Mouse (Mus musculus) liver, embryonic 11.5 days (tissue): Measurements from ENCODE around the gene Serpina1b. TPM values are rescaled to one million over a fixed set of nuclear protein-coding genes. Genes with fewer than 3 reads are reported as not detected.

Experiments
- ATAC-seq: fragments of 200-750 bp; cut with Nextera tagmentation; replicated peaks from 2 replicates; pipeline ENCODE4 v1.8.0; 2017; ENCODE audit warnings: moderate number of reproducible peaks, mild to moderate bottlenecking, moderate TSS enrichment, moderate library complexity; ENCODE audit not compliant: low FRiP score
- DNase-seq: peaks from one replicate; pipeline ENCODE4 v3.0.0-alpha.2; 2017; ENCODE audit warnings: low spot score
- H3K27ac ChIP-seq: fragments of 300-500 bp; sonication (generic); 2 replicates; pipeline ENCODE4 v1.5.1; 2014; ENCODE audit warnings: mild to moderate bottlenecking, low read depth, low read length, control low read depth
- H3K27me3 ChIP-seq: fragments of 300-500 bp; sonication (generic); replicated peaks from 2 replicates; pipeline ENCODE4 v1.6.1; 2014; ENCODE audit warnings: low read length, mixed read lengths; ENCODE audit not compliant: control insufficient read depth, insufficient read depth
- H3K36me3 ChIP-seq: fragments of 300-500 bp; sonication (generic); 2 replicates; pipeline ENCODE4 v1.6.1; 2014; ENCODE audit warnings: mild to moderate bottlenecking, low read length, moderate library complexity, mixed read lengths; ENCODE audit not compliant: control insufficient read depth, insufficient read depth
- H3K4me1 ChIP-seq: fragments of 300-500 bp; sonication (generic); replicated peaks from 2 replicates; pipeline ENCODE4 v1.6.1; 2014; ENCODE audit warnings: low read length, mixed read lengths; ENCODE audit not compliant: control insufficient read depth, insufficient read depth
- H3K4me2 ChIP-seq: fragments of 300-500 bp; sonication (generic); 2 replicates; pipeline ENCODE4 v1.6.1; 2014; ENCODE audit warnings: mild to moderate bottlenecking, control low read depth, moderate library complexity
- H3K4me3 ChIP-seq: fragments of 300-500 bp; sonication (generic); 2 replicates; pipeline ENCODE4 v1.5.1; 2014; ENCODE audit warnings: low read depth, low read length, control low read depth
- H3K9ac ChIP-seq: fragments of 300-500 bp; sonication (generic); 2 replicates; pipeline ENCODE4 v1.6.1; 2014; ENCODE audit warnings: low read depth, low read length, control low read depth
- H3K9me3 ChIP-seq: fragments of 300-500 bp; sonication (generic); 2 replicates; pipeline ENCODE4 v1.6.1; 2016; ENCODE audit warnings: low read length, inconsistent platforms, mixed read lengths; ENCODE audit not compliant: control insufficient read depth
- WGBS: fragments of 180-500 bp; shearing (Covaris S2); extraction: QIAGEN DNeasy Blood & Tissue Kit; methylation state at CpG from one replicate; pipeline ENCODE4 v1.1.7; 2014; 5-methylcytosine and 5-hydroxymethylcytosine counted together
- polyA plus RNA-seq: library from polyadenylated mRNA; unstranded; fragments of >200 nt; fragmentation: Nextera tagmentation; extraction: Ambion mirVana; gene quantifications from 2 replicates; pipeline ENCODE4 v1.2.1, GENCODE M21; 2014

Serpina1b gene
- polyA plus RNA-seq, 1 experiment from 2014 or later: 344 TPM

DNA sequence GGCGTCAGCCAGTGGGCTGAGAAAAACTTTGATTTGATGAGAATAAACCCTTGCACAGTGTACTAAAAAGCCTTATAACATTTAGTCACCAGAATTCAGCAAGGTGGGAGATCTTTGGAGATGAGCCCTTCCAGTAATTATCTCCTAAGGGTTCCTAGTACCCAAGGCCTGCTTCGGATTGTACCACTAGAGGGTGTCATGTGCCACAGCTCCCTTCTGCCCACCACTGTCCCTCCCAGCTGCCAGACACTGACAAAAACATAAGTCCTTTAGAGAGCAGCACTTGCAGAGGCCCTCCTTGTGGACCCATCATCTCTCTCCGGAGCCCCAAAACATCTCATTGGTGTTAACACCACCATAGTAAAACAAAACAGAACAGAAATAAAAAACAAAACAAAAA is 118.6 kb downstream of the Serpina1b start:
- H3K4me3 ChIP-seq: no peak overlapping the region
- H3K36me3 ChIP-seq: no peaks in the 10 kb centered on the region
- no peak overlapping the region for H3K9ac ChIP-seq
- H3K27me3 ChIP-seq: no peaks in the 10 kb centered on the region
- no peaks in the 10 kb centered on the region; the same call in 1 of the 2 replicates for H3K9me3 ChIP-seq
- H3K4me2 ChIP-seq: no peak overlapping the region
- no peak overlapping the region for H3K27ac ChIP-seq
- H3K4me1 ChIP-seq: no peaks in the 10 kb centered on the region
- DNase-seq (no peak), ATAC-seq (no peak)
- 71% methylated on average over 3 of the region's 3 CpGs for whole genome bisulfite sequencing

GRCm38 (mm10) chr12:103710405-103710804 is 119.8 kb downstream of the Serpina1b start:
- Histone ChIP-seq H3K4me2 (no peak overlapping the region), H3K27me3 (no peaks in the 10 kb centered on the region), H3K4me3 (no peak overlapping the region), H3K36me3 (no peaks in the 10 kb centered on the region), H3K27ac (no peak overlapping the region), H3K9ac (no peak overlapping the region), H3K9me3 (no peaks in the 10 kb centered on the region; the same call in 1 of the 2 replicates), H3K4me1 (no peaks in the 10 kb centered on the region)
- DNase-seq: no peak
- 64% methylated on average over 1 of the region's 1 CpGs for WGBS
- no peak for ATAC-seq

- 39% methylated on average over 4 of the region's 4 CpGs for WGBS
Measured at GRCm38 (mm10) chr12:103706113-103706512, 124.1 kb downstream of the Serpina1b start.

GRCm38 (mm10) chr12:103705547-103705946 is 124.6 kb downstream of the Serpina1b start:
- Histone ChIP-seq H3K9me3 (no peaks in the 10 kb centered on the region; the same call in 1 of the 2 replicates), H3K9ac (no peak overlapping the region), H3K36me3 (no peaks in the 10 kb centered on the region), H3K4me1 (no peaks in the 10 kb centered on the region), H3K4me3 (no peak overlapping the region), H3K4me2 (no peak overlapping the region), H3K27ac (0 out of 2 replicates have a peak overlapping the region, but pooled peaks have one; percentile 25), H3K27me3 (no peaks in the 10 kb centered on the region)
- DNase-seq: no peak
- ATAC-seq: no peak
- 54% methylated on average over 2 of the region's 2 CpGs for WGBS

More at GRCm38 (mm10) chr12:103706113-103706512, 124.1 kb downstream of the Serpina1b start:
- DNase-seq: no peak
- ATAC-seq: peak; percentile 34; the same call in 1 of the 2 replicates
- H3K27ac ChIP-seq: peak overlapping the region; percentile 25; the same call in 1 of the 2 replicates
- no peak overlapping the region for H3K4me3 ChIP-seq
- no peaks in the 10 kb centered on the region for H3K36me3 ChIP-seq
- H3K9me3 ChIP-seq: no peaks in the 10 kb centered on the region; the same call in 1 of the 2 replicates
- H3K9ac ChIP-seq: no peak overlapping the region
- no peaks in the 10 kb centered on the region for H3K27me3 ChIP-seq
- H3K4me2 ChIP-seq: no peak overlapping the region
- H3K4me1 ChIP-seq: no peaks in the 10 kb centered on the region

GRCm38 (mm10) chr12:103700144-103700750 is 129.9 kb downstream of the Serpina1b start:
- ATAC-seq: no peak
- H3K9me3 ChIP-seq: no peaks in the 10 kb centered on the region

DNA sequence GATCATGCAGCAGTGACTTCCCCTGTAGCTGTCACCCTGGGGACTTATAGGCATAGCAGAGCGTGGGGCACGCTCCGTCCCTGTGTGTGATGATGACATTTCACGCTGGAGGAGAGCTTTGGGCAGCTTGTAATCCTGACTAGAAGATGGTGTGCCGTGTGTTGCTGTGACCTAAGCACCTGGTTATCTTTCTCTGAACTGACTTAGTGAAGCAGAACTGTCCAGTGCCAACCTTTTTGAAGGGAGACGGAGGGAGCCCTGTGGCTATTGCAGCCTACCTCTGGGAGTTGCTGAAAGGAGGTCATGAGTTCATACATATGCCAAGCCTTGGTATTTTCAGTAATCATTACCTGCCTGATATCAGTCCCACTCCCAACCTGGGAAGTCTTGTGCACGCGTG is 134.7 kb downstream of the Serpina1b start, which contains the start of gene Serpina1f:
TSS of gene Serpina1f (minus strand) at position 101 of the 400 bp plus-strand sequence.
- no peaks in the 10 kb centered on the region for H3K27me3 ChIP-seq
- no peak within 1 kb of the TSS for H3K4me3 ChIP-seq
- no peak within 1 kb of the TSS for H3K27ac ChIP-seq
- ATAC-seq (no peak), DNase-seq (no peak)
- H3K9ac ChIP-seq: no peak within 1 kb of the TSS
- WGBS: 85% methylated on average over 8 of the region's 8 CpGs
- no peaks in the 10 kb centered on the region for H3K4me1 ChIP-seq
- no peak within 1 kb of the TSS for H3K4me2 ChIP-seq
- no peaks in the 10 kb centered on the region for H3K36me3 ChIP-seq
- H3K9me3 ChIP-seq: no peaks in the 10 kb centered on the region

More at GRCm38 (mm10) chr12:103700144-103700750, 129.9 kb downstream of the Serpina1b start:
- H3K36me3 ChIP-seq: no peaks in the 10 kb centered on the region
- DNase-seq: no peak
- H3K27ac ChIP-seq: no peak overlapping the region
- H3K4me1 ChIP-seq: no peaks in the 10 kb centered on the region
- no peak overlapping the region for H3K4me3 ChIP-seq
- WGBS: 77% methylated on average over 4 of the region's 4 CpGs
- H3K4me2 ChIP-seq: no peak overlapping the region
- no peaks in the 10 kb centered on the region for H3K27me3 ChIP-seq
- H3K9ac ChIP-seq: no peak overlapping the region

GRCm38 (mm10) chr12:103688221-103688814 is 141.9 kb downstream of the Serpina1b start:
- DNase-seq (no peak), ATAC-seq (no peak)
- H3K27ac ChIP-seq: no peak overlapping the region
- H3K4me2 ChIP-seq: no peak overlapping the region
- H3K36me3 ChIP-seq: no peaks in the 10 kb centered on the region
- WGBS: 35% methylated on average over 3 of the region's 3 CpGs
- H3K4me3 ChIP-seq: no peak overlapping the region
- H3K4me1 ChIP-seq: no peaks in the 10 kb centered on the region
- H3K9ac ChIP-seq: no peak overlapping the region
- no peaks in the 10 kb centered on the region for H3K9me3 ChIP-seq
- H3K27me3 ChIP-seq: no peaks in the 10 kb centered on the region

DNA sequence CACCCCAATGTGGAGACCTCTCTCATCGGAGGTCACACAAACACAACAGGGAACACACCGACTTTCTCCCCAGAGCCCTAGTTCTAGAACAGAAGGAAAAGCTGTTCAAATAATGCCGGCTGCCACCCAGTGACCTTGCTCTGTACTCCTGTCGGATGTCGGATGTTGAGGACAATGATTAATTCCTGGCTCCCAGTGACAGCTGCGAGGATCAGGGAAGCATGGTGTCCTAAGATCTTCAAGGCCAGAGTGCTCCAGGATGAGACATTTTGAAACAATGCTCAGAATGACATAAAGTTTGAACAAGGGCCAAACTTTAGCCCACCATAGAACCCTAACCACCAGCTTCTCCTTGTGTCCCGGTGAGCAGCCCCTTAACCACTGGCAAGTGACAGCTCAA is 143.2 kb downstream of the Serpina1b start:
- ATAC-seq (no peak), DNase-seq (no peak)
- Histone ChIP-seq H3K9me3 (no peaks in the 10 kb centered on the region), H3K27me3 (no peaks in the 10 kb centered on the region), H3K4me2 (no peak overlapping the region), H3K36me3 (no peaks in the 10 kb centered on the region), H3K27ac (no peak overlapping the region), H3K9ac (no peak overlapping the region), H3K4me3 (no peak overlapping the region), H3K4me1 (no peaks in the 10 kb centered on the region)
- 62% methylated on average over 7 of the region's 7 CpGs for WGBS

DNA sequence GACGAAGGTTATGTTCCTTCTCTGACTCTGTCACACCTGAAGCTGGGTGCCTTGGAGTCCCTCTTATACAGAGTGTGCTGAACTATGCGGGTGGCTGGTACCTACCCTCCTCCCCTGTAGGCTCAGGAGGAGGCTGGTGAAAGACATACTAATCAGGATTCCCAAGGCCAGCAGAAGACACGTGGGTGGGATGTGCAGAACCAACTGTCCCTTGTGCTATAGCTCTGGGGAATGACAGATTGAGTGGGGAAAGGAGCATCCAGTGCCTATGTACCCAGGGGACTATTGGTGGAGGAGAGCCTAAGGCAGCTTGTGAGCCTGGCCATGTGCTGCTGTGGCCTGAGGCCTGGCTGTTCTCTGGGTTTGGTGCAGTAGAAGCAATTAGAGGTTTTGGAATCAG is 144.1 kb downstream of the Serpina1b start:
- no peak overlapping the region for H3K4me3 ChIP-seq
- WGBS: 43% methylated on average over 3 of the region's 3 CpGs
- H3K9ac ChIP-seq: no peak overlapping the region
- no peak for DNase-seq
- no peak overlapping the region for H3K4me2 ChIP-seq
- no peaks in the 10 kb centered on the region for H3K9me3 ChIP-seq
- no peaks in the 10 kb centered on the region for H3K36me3 ChIP-seq
- H3K27me3 ChIP-seq: no peaks in the 10 kb centered on the region
- ATAC-seq: peak; percentile 4; the same call in 1 of the 2 replicates
- H3K27ac ChIP-seq: peak overlapping the region; percentile 41; the same call in 1 of the 2 replicates
- H3K4me1 ChIP-seq: no peaks in the 10 kb centered on the region
